Mouse (Mus musculus): Measurements from ENCODE around the gene Ywhaq.

- no peak for TF ChIP-seq POLR2A (IDR thresholded peaks at IDR 0.05; ENCODE audit: insufficient read length, low read depth)
- TF ChIP-seq E2F4 (IDR thresholded peaks at IDR 0.05; ENCODE audit: insufficient read depth), result no peak
- TF ChIP-seq MYOG (IDR thresholded peaks at IDR 0.05; ENCODE audit: control insufficient read depth in 1 of 3, insufficient read depth in 1 of 3, insufficient read length in 2 of 3, low read depth in 2 of 3), result no peak
- no peak for TF ChIP-seq POLR2AphosphoS2 (IDR thresholded peaks at IDR 0.05; ENCODE audit: insufficient read length, low read depth)
- no peak for TF ChIP-seq USF1 (IDR thresholded peaks at IDR 0.05; ENCODE audit: low read depth)
- TF ChIP-seq CEBPB (IDR thresholded peaks at IDR 0.05; ENCODE audit: insufficient read depth, poor library complexity, severe bottlenecking), result no peak
- no peak for TF ChIP-seq REST (IDR thresholded peaks at IDR 0.05; ENCODE audit: insufficient read depth, insufficient read length)
- TF ChIP-seq TCF12 (IDR thresholded peaks at IDR 0.05; ENCODE audit: insufficient read depth, poor library complexity, severe bottlenecking), result no peak
- TF ChIP-seq MYOD1 (IDR thresholded peaks at IDR 0.05; ENCODE audit: control insufficient read depth in 1 of 3, insufficient read length in 2 of 3, low read depth in 2 of 3), result no peak
These were observed 7.8 kb downstream of the Ywhaq start for GRCm38 (mm10) chr12:21409651-21410050.

Data from myocyte (in vitro differentiated cells).